Mouse (Mus musculus) hindbrain, postnatal 0 days (tissue): ENCODE measurements around the gene Cyld. TPM values are rescaled to one million over a fixed set of nuclear protein-coding genes. Genes with fewer than 3 reads are reported as not detected.
"Not testable (repeated sequence)": the region's sequence is repeated elsewhere in the genome, so short reads cannot be mapped to it uniquely, and the experiment has no call there.

Experiments
- ATAC-seq: fragments of 200-750 bp; cut with Nextera tagmentation; 2 replicates; pipeline ENCODE4 v1.8.0; 2017; ENCODE audit warnings: mild to moderate bottlenecking, moderate TSS enrichment, moderate library complexity
- DNase-seq: peaks from one replicate; pipeline ENCODE4 v3.0.0-alpha.2; 2015; ENCODE audit warnings: low spot score
- H3K27ac ChIP-seq: fragments of 300-500 bp; sonication (generic); 2 replicates; pipeline ENCODE4 v1.5.1; 2014; ENCODE audit warnings: mild to moderate bottlenecking
- H3K27me3 ChIP-seq: fragments of 300-500 bp; sonication (generic); 2 replicates; pipeline ENCODE4 v1.6.1; 2014; ENCODE audit warnings: low read length, mixed read lengths; ENCODE audit not compliant: insufficient read depth
- H3K36me3 ChIP-seq: fragments of 300-500 bp; sonication (generic); 2 replicates; pipeline ENCODE4 v1.6.1; 2014; ENCODE audit warnings: low read length, mixed read lengths; ENCODE audit not compliant: insufficient read depth
- H3K4me1 ChIP-seq: fragments of 300-500 bp; sonication (generic); 2 replicates; pipeline ENCODE4 v1.6.1; 2014; ENCODE audit warnings: antibody characterized with exemption, low read length, mixed read lengths; ENCODE audit not compliant: insufficient read depth
- H3K4me2 ChIP-seq: fragments of 300-500 bp; sonication (generic); 2 replicates; pipeline ENCODE4 v1.6.1; 2014; ENCODE audit warnings: low read depth, mild to moderate bottlenecking, low read length, moderate library complexity, mixed read lengths
- H3K4me3 ChIP-seq: fragments of 300-500 bp; sonication (generic); 2 replicates; pipeline ENCODE4 v1.5.1; 2014; ENCODE audit warnings: low read length
- H3K9ac ChIP-seq: fragments of 300-500 bp; sonication (generic); replicated peaks from 2 replicates; pipeline ENCODE4 v1.6.1; 2014; ENCODE audit warnings: mild to moderate bottlenecking, low read length, moderate library complexity, mixed read lengths
- H3K9me3 ChIP-seq: fragments of 300-500 bp; sonication (generic); 2 replicates; pipeline ENCODE4 v1.6.1; 2016; ENCODE audit warnings: low read length, mixed read lengths
- CTCF ChIP-seq: IDR thresholded peaks from 2 replicates; pipeline ENCODE4 v1.5.1; 2016; ENCODE audit warnings: antibody characterized with exemption, control low read depth, low read depth
- WGBS: fragments of 180-500 bp; shearing (Covaris S2); extraction: QIAGEN DNeasy Blood & Tissue Kit; methylation state at CpG from one replicate; pipeline ENCODE4 v1.1.7; 2014; 5-methylcytosine and 5-hydroxymethylcytosine counted together
- polyA plus RNA-seq: library from polyadenylated mRNA; unstranded; fragments of >200 nt; fragmentation: Nextera tagmentation; extraction: Ambion mirVana; gene quantifications from 2 replicates; pipeline ENCODE4 v1.2.1, GENCODE M21; 2015
- total RNA-seq: library from RNA; depleted of rRNA; stranded (reverse); fragments of >200 nt; gene quantifications from 2 replicates; pipeline ENCODE4 v1.2.3, GENCODE M21; 2014; rRNA removed

Gene Cyld
- total and polyA plus RNA-seq, 2 experiments from 2014 or later: 11.0 to 13.1 TPM

DNA sequence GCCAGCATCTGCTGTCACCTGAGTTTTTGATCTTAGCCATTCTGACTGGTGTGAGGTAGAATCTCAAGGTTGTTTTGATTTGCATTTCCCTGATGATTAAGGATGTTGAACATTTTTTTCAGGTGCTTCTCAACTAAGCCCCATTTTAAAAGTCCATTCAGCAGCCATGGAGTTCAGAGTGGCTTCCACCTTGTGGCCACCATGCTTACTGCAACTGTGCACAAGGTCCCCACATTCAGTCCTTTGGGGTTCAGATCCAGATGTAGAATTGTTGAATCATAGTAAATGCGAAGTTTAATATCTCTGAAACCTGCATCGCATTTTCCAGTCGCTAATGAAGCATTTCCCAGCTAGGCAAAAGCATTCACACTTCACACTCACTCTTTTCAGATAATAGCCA is 91.5 kb downstream of the Cyld start:
- TF ChIP-seq CTCF: peak; percentile 48
- not testable (repeated sequence) for H3K4me2 ChIP-seq, ATAC-seq, H3K27me3 ChIP-seq, H3K9me3 ChIP-seq, H3K27ac ChIP-seq, H3K9ac ChIP-seq, H3K4me1 ChIP-seq, H3K4me3 ChIP-seq, H3K36me3 ChIP-seq, DNase-seq
- 80% methylated on average over 3 of the region's 3 CpGs for WGBS

DNA sequence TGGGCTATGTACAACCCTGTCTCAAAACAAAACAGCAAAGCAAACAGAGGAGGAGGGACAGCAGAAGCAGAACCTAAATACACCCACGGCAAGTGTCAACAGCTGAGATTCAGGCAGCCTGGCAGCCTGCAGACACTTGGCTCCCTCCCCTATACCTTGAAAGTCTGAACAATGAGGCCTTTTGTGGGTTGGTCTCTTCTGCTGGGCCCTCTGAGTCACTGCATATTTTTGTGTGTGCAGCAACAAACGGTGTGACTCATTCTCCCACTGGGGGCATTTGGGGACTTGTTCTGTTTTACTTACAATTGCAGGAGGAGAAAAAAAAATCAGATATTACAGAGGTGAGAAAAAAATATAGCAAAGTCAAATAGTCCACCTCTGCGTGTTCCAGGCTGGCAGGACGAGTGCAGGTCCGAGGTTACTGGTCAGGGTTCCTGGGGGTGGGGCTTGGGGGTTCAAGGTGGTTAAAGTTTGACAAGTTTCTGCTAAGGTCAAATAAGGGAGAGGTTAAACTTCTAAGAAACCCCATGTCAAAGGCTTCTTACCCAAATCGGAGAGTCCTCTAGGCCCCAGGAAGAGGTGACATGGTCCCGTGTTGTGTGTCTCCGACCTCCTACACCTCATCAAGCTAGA is 96.0 kb downstream of the Cyld start:
- H3K36me3 ChIP-seq: no peaks in the 10 kb centered on the region
- WGBS: 66% methylated on average over 8 of the region's 8 CpGs
- TF ChIP-seq CTCF: no peak
- no peak overlapping the region for H3K4me2 ChIP-seq
- H3K4me1 ChIP-seq: peaks cover 4% of the 10 kb centered on the region; the same call in 1 of the 2 replicates
- no peaks in the 10 kb centered on the region for H3K27me3 ChIP-seq
- no peak overlapping the region for H3K9ac ChIP-seq
- DNase-seq (no peak), ATAC-seq (no peak)
- no peak overlapping the region for H3K27ac ChIP-seq
- no peak overlapping the region for H3K4me3 ChIP-seq
- H3K9me3 ChIP-seq: no peaks in the 10 kb centered on the region

- no peak for ATAC-seq
- Histone ChIP-seq H3K27me3 (no peaks in the 10 kb centered on the region), H3K9ac (no peak overlapping the region), H3K4me3 (no peak overlapping the region), H3K27ac (no peak overlapping the region), H3K4me1 (peaks cover 4% of the 10 kb centered on the region; the same call in 1 of the 2 replicates), H3K36me3 (no peaks in the 10 kb centered on the region), H3K9me3 (no peaks in the 10 kb centered on the region), H3K4me2 (peak overlapping the region; percentile 30; the same call in 1 of the 2 replicates)
- WGBS: 53% methylated on average over 9 of the region's 9 CpGs
- no peak for TF ChIP-seq CTCF
- no peak for DNase-seq
These were observed 96.5 kb downstream of the Cyld start for GRCm38 (mm10) chr8:88793324-88793722.

DNA sequence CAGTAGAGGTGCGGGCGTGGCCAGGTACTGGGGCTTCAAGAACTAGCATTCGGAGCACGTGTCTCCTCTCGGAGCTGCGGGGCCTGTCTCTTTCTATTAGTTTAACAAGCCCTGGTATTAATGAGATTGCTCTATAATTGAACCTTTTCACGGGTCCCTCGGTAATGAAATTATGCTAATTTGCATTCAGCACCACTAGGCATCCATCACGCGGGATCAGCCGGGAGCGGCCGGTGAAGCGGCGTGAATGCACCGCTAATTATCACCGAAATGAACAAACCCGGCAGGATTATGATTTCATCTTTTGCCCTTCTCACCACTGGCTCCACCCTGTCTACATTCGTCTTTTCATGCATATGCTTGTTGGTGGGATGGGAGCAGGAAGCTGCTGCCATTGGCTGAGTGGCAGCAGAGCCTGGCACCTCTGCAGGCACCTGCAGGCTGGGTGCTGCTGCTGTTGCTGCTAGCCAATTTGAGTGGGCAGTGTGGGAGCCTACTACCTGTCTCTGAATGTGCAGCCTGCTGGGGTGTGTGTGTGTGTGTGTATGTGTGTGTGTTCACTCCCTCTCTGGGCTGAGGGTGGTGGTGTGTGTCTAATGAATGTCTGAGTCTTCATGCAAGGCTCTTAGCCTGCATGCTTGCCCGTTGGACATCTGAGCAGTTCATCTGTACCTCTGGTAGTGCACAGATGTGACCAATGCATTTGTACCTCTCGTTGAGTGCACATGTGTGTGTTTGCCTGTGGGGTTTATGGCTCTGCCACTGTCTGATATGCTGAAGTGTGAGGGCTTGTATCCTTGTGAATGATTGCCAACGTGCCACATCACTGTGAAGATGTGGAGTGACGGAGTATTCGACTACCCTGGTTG is 97.2 kb downstream of the Cyld start:
- Histone ChIP-seq H3K9ac (no peak overlapping the region), H3K4me1 (peaks cover 4% of the 10 kb centered on the region; the same call in 1 of the 2 replicates), H3K9me3 (no peaks in the 10 kb centered on the region), H3K27me3 (no peaks in the 10 kb centered on the region), H3K36me3 (no peaks in the 10 kb centered on the region), H3K4me3 (no peak overlapping the region), H3K4me2 (peak overlapping the region; percentile 30; the same call in 1 of the 2 replicates), H3K27ac (no peak overlapping the region; the same call in 1 of the 2 replicates)
- ATAC-seq (peak; percentile 85), DNase-seq (peak; percentile 70)
- WGBS: 36% methylated on average over 24 of the region's 24 CpGs
- TF ChIP-seq CTCF: no peak

GRCm38 (mm10) chr8:88794615-88794907 is 97.7 kb downstream of the Cyld start:
- Histone ChIP-seq H3K9ac (no peak overlapping the region), H3K4me3 (no peak overlapping the region), H3K4me1 (peaks cover 4% of the 10 kb centered on the region; the same call in 1 of the 2 replicates), H3K4me2 (no peak overlapping the region), H3K27me3 (no peaks in the 10 kb centered on the region), H3K9me3 (no peaks in the 10 kb centered on the region), H3K27ac (no peak overlapping the region; the same call in 1 of the 2 replicates), H3K36me3 (no peaks in the 10 kb centered on the region)
- ATAC-seq (no peak), DNase-seq (peak; percentile 61)
- TF ChIP-seq CTCF: peak; percentile 67
- WGBS: 69% methylated on average over 7 of the region's 7 CpGs

DNA sequence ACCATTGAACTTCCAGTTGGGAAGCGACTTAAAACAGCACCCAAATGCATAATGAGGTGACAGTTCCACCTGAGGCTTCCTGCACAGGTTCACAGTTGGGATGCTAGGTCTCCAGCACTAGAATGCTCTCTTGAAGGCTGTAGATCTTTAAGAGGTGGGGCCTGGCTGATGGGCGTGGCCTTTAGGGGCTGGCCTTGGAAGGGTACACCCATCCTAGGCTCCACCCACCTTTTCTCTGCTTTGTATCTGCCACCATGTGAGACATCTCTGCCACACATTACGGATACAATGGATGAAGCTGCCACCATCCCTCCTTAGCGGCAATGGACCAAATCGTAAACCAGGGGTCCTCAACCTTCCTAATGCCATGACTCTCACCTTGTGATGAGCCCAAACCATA is 99.1 kb downstream of the Cyld start:
- H3K27me3 ChIP-seq: no peaks in the 10 kb centered on the region
- H3K4me2 ChIP-seq: no peak overlapping the region
- DNase-seq (no peak), ATAC-seq (no peak)
- no peak overlapping the region for H3K27ac ChIP-seq
- H3K9ac ChIP-seq: no peak overlapping the region
- WGBS: 88% methylated on average over 5 of the region's 5 CpGs
- no peaks in the 10 kb centered on the region for H3K36me3 ChIP-seq
- H3K4me3 ChIP-seq: no peak overlapping the region
- H3K4me1 ChIP-seq: peaks cover 4% of the 10 kb centered on the region; the same call in 1 of the 2 replicates
- no peak for TF ChIP-seq CTCF
- no peaks in the 10 kb centered on the region for H3K9me3 ChIP-seq

- no peak for ATAC-seq
These were observed 99.8 kb downstream of the Cyld start for GRCm38 (mm10) chr8:88796651-88797050.

More at GRCm38 (mm10) chr8:88796651-88797050, 99.8 kb downstream of the Cyld start:
- Histone ChIP-seq H3K9me3 (no peaks in the 10 kb centered on the region), H3K9ac (no peak overlapping the region), H3K4me3 (no peak overlapping the region), H3K4me1 (peaks cover 4% of the 10 kb centered on the region; the same call in 1 of the 2 replicates), H3K4me2 (no peak overlapping the region), H3K36me3 (no peaks in the 10 kb centered on the region), H3K27me3 (no peaks in the 10 kb centered on the region), H3K27ac (no peak overlapping the region)
- 87% methylated on average over 9 of the region's 9 CpGs for WGBS
- no peak for DNase-seq
- no peak for TF ChIP-seq CTCF

Other genes starting within 250 kb of the Cyld start
- gene Nkd1, start 175.7 kb upstream of the Cyld start, total RNA-seq: 53.9 and 74.5 TPM in 2 replicates
- gene Nkd1, start 175.7 kb upstream of the Cyld start, polyA plus RNA-seq: 51.1 and 52.2 TPM in 2 replicates
- 0.47 and 1.1 TPM in 2 replicates for gene Snx20, start 60.9 kb upstream of the Cyld start, total RNA-seq
- 2.2 TPM in 2 replicates for gene Snx20, start 60.9 kb upstream of the Cyld start, polyA plus RNA-seq
- gene Nod2, start 49.7 kb upstream of the Cyld start, total RNA-seq: 0.32 and 1.7 TPM in 2 replicates
- 0.05 TPM in 1 of 2 replicates, not detected in the other for gene Nod2, start 49.7 kb upstream of the Cyld start, polyA plus RNA-seq